Mouse (Mus musculus) retina, postnatal 7 days (tissue): ENCODE measurements around the gene Kifap3.
A peak's percentile ranks its signal among the peaks of the same experiment; 100 is the strongest.
"Not testable (repeated sequence)": the region's sequence is repeated elsewhere in the genome, so short reads cannot be mapped to it uniquely, and the experiment has no call there.

Experiments used
- DNase-seq: peaks from one replicate; pipeline ENCODE4 v3.0.0-alpha.2; 2012; ENCODE audit warnings: low read depth, low spot score

Kifap3 gene

DNA sequence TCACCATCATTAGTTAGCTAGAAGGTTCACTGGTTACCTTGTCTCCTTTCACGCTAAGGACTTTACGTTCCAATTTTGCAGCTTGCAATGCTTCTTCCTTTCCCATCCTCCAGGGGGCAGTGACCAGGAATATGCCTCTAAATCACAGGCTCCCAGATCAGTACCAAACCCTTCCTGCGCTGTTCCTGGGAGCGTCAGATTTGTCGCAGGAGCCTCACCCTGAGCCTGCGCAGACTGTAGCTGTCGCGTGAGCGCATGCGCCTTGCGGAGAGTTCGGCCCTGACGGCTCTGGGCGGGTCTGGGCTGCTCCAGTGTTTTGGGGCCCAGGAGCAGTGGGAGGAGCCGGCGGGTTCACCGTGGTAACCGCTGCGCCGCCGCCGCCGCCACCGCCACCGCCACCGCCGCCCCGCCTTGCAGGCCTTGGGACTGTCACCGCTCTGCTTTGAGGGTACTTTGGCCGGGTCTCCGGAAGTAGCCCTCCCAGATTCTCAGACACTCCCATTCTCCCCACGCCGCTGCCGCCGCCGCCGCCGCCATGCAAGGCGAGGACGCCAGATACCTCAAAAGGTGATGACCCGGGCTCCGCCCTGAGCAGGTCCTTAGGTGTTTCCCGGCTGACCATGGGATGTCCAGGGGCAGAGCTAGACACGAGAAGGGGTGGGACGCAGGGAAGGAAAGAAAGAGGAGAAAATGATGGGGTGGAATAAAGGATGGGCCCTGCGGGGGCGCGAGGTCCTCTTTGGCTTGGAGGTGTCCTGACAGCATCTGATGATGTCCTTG, at the start of gene Kifap3:
TSS of gene Kifap3 (plus strand) at position 248 of the 780 bp plus-strand sequence.
- peak; percentile 99 for DNase-seq

DNA sequence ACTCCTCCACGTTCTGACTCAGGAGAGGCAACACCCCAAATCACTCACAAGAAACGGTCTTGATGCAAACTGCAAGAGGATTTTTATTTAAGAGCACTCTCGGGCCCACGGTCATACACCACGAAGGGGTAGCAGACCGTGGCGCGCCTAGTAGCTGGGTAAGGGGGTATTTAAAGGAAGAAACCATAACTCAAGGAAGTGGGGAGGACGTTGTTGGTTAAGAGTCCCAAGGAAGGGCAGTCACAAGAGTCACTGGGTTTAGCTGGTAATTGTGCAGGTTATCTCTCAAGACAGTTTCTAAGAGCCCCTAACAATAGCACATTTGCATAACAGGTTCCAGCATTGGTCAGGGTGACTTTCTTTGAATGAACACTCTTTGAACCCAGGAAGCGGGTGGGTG, 48.2 kb upstream of the Kifap3 start:
- DNase-seq: not testable (repeated sequence)

DNA sequence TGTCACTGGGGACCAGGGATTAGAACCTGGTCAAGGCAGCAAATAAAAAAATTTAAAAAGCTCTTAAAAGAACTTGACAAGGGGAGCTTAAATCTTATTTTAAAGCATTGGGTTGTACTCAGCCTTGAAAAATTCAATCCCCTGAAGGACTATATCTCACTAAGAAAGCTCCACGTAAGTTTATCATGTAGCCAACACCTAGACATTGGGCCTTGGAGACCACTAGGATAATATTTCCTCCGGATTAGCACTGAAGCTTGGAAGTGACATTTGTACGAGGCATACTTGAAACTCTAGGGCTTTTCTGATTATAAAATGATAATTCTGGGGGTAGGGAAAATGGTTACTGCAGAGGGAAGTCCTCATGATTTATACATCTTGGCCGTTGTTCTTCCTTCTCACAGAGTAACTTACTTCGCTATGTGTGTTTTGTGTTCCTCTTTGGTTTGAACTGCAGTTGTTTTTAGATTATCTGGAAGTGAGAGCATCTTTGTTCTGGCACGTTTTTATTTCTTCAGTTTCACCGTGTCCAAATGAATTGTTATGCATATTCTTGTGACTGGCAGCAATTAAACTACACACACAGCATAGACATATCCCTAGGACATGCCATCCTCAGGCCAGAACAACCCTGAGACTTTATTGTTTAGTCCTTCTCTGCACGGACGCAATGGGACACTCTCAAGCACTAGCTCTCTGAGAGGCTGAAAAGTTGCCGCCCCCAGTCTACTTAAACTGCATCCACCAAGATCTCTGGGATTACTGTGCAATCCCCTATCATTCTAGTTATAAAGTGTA, 42.7 kb upstream of the Kifap3 start:
- no peak for DNase-seq

DNA sequence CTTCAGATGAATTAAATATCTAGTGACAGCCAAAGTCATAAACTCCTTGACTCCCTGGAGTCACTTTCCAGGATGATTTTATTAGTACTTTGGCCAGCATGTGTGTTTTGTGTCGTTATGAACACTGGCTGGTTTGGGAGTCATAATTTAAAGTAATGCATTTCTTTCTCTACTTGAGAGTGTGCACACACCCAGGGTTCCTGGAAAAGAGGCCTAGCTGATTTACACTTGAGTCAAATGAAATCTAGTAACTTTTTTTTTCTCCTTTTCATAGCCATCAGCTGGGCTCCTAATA, 42.2 kb upstream of the Kifap3 start:
- DNase-seq: no peak

DNA sequence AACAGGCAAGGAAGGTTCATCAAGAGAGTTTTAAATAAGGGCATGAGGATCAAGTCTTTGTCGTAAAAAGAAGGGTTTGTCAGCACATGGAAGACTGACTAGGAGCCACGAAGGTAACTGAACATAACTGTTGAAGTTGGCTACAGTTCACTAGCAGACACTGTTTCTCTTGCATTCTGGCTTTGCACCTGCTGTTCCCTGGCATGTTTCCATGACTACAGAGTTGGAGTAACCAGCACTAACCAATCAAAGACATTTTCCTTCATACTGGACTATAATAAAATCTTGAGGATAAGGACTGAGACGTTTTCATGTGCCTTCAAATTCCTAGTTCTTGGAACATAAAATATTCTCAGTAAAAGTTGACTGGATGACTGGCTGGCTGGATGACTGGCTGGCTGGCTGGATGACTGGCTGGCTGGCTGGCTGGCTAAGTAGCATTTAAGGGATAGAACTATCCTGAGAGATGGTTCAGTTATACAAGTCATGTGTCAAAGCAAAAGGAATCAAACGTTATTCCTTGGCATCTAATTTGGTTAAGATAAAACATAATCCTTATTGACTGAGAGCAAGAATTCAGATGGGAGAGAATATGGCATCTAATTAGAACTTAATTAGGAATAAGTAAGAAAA, 27.9 kb upstream of the Kifap3 start:
- no peak for DNase-seq

DNA sequence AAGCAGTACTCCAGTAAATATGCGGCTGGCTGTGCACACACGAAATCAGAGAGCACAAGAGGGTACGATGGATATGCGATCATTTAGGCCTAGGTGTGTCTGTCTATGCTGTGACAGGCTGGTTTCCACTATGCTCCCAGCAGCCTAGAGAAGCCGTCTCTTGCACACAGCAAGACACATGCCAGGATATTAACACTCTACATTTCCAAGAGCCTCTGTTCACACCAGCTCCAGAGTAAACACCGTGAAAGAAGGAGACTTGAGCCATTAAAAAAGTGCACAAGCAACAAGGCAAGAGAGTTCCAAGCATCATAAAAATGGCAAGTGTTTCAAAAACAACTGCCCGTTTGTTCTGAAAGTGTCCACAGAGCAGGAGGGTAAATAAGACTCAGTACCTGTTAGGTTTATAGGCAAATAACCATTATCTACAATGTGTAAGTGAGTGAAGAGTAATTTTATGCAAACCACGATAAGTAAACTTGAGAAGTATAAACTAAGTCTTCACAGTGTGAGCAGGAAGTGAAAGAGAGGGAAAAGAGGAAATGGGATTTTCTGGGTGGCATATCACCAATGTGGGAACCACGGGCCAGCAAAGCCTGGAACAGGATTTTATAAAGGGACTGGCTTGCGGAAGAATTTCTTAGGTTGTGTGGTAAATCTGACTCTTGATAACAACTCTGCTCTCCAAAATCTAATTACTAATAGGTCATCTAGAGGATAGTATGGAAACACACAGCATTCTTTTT, 21.7 kb upstream of the Kifap3 start:
- DNase-seq: no peak

DNA sequence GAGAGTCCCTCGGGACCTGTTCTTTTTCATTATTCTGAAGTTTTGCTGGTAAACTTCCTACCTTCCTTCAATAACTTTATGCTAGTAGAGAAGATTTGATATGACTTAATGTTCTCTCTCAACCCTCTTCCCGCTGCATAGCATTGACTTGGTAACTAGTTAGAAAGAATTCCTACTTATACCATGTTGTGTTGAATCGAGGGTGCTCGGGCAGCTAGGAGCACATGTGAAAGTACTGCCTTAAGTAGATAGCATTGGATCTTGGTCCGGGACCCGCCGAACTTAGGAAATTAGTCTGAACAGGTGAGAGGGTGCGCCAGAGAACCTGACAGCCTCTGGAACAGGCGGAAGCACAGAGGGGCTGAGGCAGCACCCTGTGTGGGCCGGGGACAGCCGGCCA, 4.2 kb downstream of the Kifap3 start:
- DNase-seq: not testable (repeated sequence)

DNA sequence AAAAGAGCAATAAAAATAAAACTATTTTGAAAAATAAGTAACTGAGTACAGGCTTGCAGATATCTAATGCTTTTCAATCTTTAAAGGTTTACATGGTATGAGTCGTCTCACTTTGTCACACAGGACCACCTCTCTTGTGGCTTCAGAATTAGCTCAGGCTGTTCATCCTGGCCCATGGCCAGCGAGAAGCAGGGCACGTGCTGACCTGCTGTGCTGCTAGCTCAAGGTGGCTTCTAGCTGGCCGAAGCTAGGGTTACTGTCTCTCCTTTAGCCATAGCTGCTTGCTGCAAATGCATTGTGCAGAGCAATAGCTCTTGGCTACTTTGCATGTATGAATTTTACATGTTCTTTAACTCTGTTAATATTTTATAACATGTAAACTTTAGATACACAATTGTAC, 42.0 kb downstream of the Kifap3 start:
- no peak for DNase-seq

DNA sequence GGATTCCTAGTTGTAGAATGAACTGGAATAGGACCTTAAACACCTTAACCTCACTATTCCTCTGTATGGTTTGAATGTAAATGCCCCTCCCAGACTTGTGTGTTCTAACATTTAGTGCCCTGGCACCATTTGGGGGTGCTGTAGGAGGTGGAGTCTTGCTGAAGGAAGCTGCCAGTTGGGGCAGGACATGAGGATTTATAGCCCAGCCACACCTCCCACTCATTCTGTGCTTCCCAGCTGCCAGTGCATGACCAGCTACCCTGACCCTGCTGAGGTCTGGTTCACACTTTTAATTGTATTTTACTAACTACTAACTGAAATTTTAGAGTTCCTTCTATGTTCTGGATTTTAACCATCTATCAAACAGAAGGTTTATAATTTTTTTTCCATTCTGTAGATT, 50.1 kb downstream of the Kifap3 start:
- no peak for DNase-seq

DNA sequence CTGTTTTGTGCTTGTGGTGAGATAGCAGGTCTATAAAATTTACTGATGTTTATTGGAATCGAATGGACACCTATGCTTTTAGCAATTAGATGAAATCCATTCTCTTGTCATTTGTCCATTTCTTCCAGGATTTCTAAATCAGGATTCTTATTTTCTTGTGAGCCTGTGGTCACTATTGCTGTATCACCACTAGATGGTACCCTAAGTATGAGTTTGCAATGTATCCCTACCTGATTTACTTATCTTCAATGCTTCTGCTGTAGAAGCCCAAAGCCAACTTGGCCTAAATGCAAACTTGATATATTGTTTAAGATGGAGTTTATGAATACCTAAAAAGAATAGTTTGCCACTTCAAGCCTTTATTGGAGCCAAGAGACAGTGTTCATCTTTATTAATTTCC, 54.7 kb downstream of the Kifap3 start:
- DNase-seq: peak; percentile 5

DNA sequence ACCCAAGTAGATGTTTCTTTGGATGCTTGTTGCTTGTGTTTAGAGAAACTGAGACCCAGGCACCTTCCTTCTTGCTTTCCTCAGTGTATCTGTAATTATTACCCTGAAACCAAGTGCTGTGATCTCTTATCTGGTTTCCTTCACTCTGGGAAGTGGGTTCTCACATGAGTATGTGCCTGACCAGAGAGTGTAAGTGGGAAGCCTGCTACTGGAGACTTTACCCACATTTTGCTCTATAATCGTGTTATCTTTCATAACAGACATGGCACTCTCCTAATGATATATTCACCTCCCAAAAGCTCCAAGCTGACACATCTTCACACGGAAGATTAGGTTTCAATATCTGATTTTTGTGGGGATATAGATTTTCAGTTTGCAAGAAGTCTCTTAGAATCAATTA, 55.7 kb downstream of the Kifap3 start:
- DNase-seq: no peak

DNA sequence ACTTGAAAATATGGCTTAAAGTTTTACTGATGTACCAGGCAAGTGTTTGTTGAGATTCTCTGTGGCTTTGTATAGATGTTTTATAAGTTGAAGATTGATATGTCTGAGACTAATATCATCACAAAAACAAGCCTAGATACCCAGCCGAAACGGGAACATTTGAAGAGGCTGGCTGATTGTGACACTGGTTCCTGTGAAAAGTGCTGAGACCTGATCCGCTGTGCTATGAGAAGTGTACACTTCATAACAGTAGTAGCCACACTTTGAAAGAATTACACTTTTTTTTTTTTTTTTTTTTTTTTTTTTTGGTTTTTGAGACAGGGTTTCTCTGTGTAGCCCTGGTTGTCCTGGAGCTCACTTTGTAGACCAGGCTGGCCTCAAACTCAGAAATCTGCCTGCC, 59.1 kb downstream of the Kifap3 start:
- not testable (repeated sequence) for DNase-seq

DNA sequence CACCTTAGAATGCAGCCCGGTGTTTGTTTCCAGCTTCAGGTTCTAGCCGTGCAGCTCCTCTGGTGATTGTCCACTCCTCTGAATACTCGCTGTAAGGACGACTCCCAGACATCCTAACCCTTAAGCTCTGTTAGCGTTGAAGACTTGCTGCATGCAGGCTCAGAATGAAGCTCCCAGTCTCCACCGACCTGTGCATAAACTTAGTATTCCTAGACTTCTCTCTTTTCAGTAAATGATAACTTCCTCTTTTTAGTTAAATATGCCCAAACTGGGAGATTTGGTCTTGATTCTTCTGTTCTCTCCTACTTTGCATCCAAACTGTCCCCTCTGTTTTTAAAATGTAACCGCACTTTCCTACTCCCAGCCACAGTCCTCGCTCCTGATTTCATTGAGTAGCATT, 61.2 kb downstream of the Kifap3 start:
- DNase-seq: no peak

DNA sequence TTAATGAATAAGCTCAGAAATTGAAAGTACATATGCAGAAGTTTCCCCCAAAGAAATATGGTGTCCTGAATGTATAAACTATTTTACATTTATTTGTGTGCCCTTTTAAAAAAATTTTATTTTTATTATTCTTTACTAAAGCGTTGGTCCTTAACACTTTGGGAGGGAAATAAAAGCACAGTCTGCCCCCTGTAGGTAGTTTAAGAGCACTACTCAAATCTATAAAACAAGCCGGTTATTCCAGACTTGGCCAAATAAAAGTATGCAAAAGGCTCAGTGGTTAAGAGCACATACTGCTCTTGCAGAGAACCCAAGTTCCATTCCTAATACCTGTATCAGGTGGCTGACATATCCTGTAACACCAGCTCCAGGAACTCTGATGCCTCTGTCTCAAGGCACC, 62.9 kb downstream of the Kifap3 start:
- no peak for DNase-seq

DNA sequence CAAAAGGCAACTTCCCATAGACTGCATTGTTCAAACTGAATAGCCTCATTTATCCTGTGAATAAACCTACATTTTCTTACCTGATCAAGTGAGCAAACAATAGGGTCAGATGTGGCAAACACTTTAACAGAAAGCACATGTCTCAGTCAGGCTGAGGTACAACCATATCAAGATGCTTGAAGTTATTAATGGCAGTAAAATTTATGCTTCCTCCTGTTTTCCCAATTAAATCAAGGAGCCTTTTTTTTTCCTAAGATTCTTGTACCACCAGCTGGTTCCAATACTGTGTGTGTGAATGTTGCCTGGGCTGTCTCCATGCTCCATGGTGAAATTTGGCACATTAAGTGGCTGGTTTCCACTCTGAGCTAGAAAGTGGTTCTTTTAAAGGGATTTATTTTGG, 64.5 kb downstream of the Kifap3 start:
- DNase-seq: no peak

DNA sequence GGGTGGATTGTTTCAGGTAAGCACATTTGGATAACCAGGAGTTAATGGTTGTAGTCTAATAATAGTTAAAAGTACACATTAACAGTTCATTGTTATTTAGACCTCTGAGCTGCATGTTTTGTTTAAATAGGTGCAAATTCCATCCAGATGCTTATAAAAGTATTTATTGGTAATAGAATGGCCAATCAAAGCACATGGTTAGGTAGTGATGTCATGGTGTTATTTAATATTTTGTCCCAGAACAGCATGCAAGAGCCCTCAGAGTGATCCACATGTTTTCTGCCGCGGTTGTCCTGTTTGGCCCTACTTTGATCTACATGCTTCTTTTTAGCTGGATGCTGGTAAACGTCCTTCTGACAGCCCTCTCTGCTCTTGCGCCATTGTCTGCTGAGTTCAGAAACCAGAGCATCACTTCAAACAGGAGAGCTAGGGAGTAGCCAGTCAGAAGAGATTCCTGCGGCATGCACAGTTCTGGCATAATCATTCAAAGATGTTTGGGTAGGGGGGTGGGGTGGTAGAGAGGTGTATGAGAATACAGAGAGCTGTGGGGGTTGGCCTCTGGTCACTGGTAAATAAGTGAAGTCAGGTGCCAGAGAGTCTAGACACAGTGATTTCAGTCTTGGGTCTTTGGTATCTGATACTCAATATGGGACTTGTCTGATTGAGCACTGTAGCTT, 73.6 kb downstream of the Kifap3 start:
- DNase-seq: no peak

DNA sequence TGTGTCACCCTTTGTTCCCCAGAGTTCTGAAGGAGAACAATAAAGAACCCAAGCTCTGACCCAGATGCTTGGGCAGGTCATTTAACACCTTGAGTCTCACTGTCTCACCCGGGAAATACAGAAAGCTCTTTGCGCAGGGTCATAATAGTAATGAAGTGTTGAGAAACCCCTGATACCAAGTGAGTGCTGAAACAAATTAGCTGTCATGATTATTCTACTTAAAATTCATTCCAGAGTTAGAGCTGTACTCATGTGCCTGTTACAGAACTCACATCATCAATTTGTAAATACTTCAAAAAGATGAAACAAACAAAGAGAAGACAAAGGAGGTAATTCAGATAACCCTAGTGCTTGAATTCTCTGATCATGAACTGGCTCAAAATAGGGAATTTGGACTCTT, 79.0 kb downstream of the Kifap3 start:
- DNase-seq: no peak

DNA sequence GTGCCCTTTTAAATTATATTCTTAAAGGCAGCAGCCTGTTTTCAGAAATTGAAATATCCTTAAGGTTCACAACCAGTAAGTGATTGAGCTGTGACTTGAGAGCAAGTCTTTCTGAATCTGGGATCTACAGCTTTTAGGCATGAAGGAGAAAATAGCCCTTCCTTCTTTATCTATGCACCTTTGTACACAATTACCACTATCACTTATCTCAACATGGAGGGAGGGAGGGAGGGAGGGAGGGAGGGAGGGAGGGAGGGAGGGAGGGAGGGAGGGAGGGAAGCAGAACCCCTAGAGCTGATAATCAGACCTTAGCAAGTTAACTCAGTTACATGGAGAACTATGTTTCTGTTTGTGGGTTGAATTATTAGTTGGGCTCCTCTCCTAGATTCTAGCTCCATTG, 82.2 kb downstream of the Kifap3 start:
- DNase-seq: no peak

DNA sequence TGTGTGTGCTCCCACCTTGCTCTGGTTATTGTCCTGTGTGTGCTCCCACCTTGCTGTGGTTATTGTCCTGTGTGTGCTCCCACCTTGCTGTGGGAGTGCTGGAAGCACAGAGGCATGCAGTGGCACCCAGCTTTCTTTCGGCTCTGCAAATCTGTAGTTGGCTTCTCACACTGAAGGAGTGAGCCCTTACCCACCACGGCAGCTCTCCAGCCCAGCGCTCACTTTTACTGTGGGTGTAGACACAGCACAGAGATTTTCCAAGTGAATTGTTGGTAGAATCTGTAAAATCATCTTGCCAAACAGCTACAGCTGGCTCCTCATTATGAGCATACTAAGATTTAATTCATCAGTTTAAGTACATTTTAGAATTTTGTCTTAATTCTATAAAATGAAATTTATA, 93.8 kb downstream of the Kifap3 start:
- DNase-seq: no peak

DNA sequence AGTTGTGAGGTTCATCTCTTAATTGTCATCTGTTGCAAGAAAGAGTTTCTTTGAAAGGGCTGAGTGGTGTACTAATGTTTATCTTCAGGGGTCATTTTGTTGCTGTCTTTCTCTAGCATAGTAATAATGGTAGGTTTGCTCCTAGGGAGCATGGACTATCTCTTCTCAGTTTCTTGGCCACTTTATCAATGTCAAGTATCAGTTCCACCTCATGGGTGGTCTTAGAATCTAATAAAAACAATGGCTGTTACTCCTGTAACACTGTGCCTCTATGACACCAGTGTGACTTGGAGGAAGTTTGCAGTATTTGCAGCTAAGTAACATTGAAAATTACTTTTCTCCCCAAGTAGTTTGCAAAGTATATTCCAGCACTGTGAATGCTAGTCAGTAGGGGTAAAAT, 110.2 kb downstream of the Kifap3 start:
- no peak for DNase-seq

DNA sequence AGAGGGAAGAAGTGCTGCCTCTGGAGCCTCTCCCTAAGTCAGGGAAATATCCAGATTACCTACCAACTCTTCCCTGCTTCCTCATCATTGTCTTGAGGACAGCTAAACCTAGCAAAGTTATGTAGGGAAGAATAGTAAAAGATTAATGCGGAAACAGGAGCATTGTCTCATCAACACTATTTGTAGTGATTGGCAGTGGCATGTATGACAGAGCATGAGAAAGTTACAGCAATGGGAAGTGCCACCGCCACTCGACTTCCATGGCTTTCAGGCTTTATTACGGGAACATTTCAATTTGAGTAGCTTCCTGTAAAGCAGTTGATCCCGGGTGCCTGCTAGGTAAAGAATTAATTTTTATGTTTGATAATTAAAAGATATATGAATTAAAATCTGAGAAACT, 113.9 kb downstream of the Kifap3 start:
- no peak for DNase-seq
